Mouse (Mus musculus) forebrain, embryonic 12.5 days (tissue): Measurements from ENCODE around the gene Tulp4. TPM values are rescaled to one million over a fixed set of nuclear protein-coding genes. Genes with fewer than 3 reads are reported as not detected.

Experiments
- ATAC-seq: fragments of 200-750 bp; cut with Nextera tagmentation; 2 replicates; pipeline ENCODE4 v1.8.0; 2017; ENCODE audit warnings: moderate TSS enrichment; ENCODE audit not compliant: low FRiP score
- H3K27ac ChIP-seq: fragments of 300-500 bp; sonication (generic); 2 replicates; pipeline ENCODE4 v1.5.1; 2016; ENCODE audit warnings: mild to moderate bottlenecking
- H3K27me3 ChIP-seq: fragments of 300-500 bp; sonication (generic); 2 replicates; pipeline ENCODE4 v1.6.1; 2016; ENCODE audit warnings: mild to moderate bottlenecking
- H3K36me3 ChIP-seq: fragments of 300-500 bp; sonication (generic); replicated peaks from 2 replicates; pipeline ENCODE4 v1.6.1; 2016; ENCODE audit warnings: mild to moderate bottlenecking
- H3K4me1 ChIP-seq: fragments of 300-500 bp; sonication (generic); 2 replicates; pipeline ENCODE4 v1.6.1; 2016
- H3K4me2 ChIP-seq: fragments of 300-500 bp; sonication (generic); 2 replicates; pipeline ENCODE4 v1.6.1; 2016; ENCODE audit warnings: mild to moderate bottlenecking, moderate library complexity
- H3K4me3 ChIP-seq: fragments of 300-500 bp; sonication (generic); replicated peaks from 2 replicates; pipeline ENCODE4 v1.5.1; 2016; ENCODE audit warnings: mild to moderate bottlenecking
- H3K9ac ChIP-seq: fragments of 300-500 bp; sonication (generic); 2 replicates; pipeline ENCODE4 v1.6.1; 2016; ENCODE audit warnings: mild to moderate bottlenecking
- H3K9me3 ChIP-seq: fragments of 300-500 bp; sonication (generic); 2 replicates; pipeline ENCODE4 v1.6.1; 2016
- WGBS: fragments of 180-500 bp; shearing (Covaris S2); methylation state at CpG from one replicate; pipeline ENCODE4 v1.1.7; 2016; 5-methylcytosine and 5-hydroxymethylcytosine counted together
- polyA plus RNA-seq: library from polyadenylated mRNA; unstranded; fragments of >200 nt; fragmentation: Nextera tagmentation; extraction: Ambion mirVana; gene quantifications from 2 replicates; pipeline ENCODE4 v1.2.1, GENCODE M21; 2016

Gene Tulp4
- 111 and 117 TPM in 2 replicates for polyA plus RNA-seq

GRCm38 (mm10) chr17:6106361-6107014, at the start of gene Tulp4:
Gene Tulp4 (plus strand): TSS chr17:6106437.
- peaks cover 24% of the 10 kb centered on the region for H3K4me1 ChIP-seq
- WGBS, result under 1% methylated on average over 66 of the region's 76 CpGs
- H3K4me2 ChIP-seq, result peak within 1 kb of the TSS; percentile 67

DNA sequence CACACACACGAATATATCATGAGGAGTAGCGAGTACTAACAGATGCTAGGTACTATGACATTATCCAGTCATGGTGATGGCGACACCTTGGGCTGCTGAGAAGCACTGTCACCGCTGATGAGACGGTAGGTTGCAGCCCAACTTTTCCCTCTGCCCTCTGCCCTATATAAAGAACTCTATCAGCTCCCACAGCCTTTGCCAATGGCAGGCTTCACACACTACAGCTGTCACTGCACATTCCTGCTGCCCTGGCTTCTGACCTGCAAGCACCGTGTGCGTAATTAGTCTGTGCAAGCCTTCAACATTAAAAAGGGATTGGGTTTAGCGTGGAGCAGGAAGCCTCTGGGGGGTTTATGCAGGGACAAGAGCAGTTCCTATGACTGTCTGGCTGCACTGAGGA, 43.4 kb upstream of the Tulp4 start:
- Histone ChIP-seq H3K4me2 (no peak overlapping the region), H3K36me3 (peaks cover 38% of the 10 kb centered on the region), H3K9ac (no peak overlapping the region), H3K4me3 (no peak overlapping the region), H3K27me3 (no peaks in the 10 kb centered on the region), H3K27ac (no peak overlapping the region), H3K4me1 (no peaks in the 10 kb centered on the region), H3K9me3 (no peaks in the 10 kb centered on the region)
- no peak for ATAC-seq
- WGBS, result 90% methylated on average over 8 of the region's 8 CpGs

More at GRCm38 (mm10) chr17:6106361-6107014, at the start of gene Tulp4:
- Histone ChIP-seq H3K9me3 (no peaks in the 10 kb centered on the region), H3K9ac (peak within 1 kb of the TSS; percentile 98), H3K27me3 (no peaks in the 10 kb centered on the region), H3K27ac (peak within 1 kb of the TSS; percentile 98), H3K4me3 (peak within 1 kb of the TSS; percentile 73), H3K36me3 (peaks cover 7% of the 10 kb centered on the region; the same call in 1 of the 2 replicates)
- peak; percentile 97 for ATAC-seq

DNA sequence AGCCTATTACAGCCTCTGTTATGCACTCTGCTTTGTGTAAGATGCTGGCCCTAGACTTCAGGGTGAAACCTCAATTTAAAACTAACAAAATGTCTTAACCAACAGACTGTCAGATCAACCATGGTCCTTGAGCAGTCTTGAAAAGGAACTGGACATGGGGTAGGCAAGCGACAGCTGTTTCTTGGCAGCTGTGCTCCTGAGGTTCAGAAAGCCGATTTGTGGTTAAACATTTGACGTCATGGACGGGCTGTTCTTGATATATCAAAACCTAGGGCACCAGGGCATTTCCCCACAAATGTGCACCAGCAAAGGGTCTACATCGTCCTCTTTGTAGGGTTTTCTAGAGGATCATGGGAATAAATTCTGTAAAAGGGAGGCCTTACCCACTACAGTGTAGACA, 42.7 kb upstream of the Tulp4 start:
- Histone ChIP-seq H3K27ac (no peak overlapping the region), H3K4me1 (no peaks in the 10 kb centered on the region), H3K9me3 (no peaks in the 10 kb centered on the region), H3K4me3 (no peak overlapping the region), H3K36me3 (peaks cover 38% of the 10 kb centered on the region), H3K9ac (no peak overlapping the region), H3K27me3 (no peaks in the 10 kb centered on the region), H3K4me2 (no peak overlapping the region)
- WGBS, result 95% methylated on average over 5 of the region's 5 CpGs
- ATAC-seq, result no peak

DNA sequence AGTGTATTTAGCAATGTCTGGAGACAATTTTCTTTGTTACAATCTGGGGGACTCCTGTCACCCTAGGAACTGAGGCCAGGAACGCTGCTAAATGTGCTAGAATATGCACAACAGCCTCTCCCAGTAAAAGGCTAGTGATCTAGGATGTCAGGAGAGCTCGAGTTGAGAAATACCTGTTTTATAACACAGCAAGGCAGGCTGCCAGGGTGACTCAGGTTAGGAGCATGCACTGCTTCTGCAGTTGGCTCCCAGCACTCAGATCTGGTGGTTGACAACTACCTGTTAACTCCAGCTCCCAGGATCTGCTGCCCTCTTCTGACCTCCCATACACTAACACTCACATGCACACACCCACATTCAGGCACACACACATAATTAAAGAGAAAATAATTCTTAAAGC, 40.2 kb upstream of the Tulp4 start:
- Histone ChIP-seq H3K27me3 (no peaks in the 10 kb centered on the region), H3K4me3 (no peak overlapping the region), H3K27ac (no peak overlapping the region), H3K4me2 (no peak overlapping the region), H3K36me3 (peaks cover 50% of the 10 kb centered on the region), H3K9me3 (no peaks in the 10 kb centered on the region), H3K9ac (no peak overlapping the region), H3K4me1 (no peaks in the 10 kb centered on the region)
- no peak for ATAC-seq
- 79% methylated on average over 2 of the region's 2 CpGs for WGBS

- Histone ChIP-seq H3K9me3 (no peaks in the 10 kb centered on the region), H3K4me1 (no peaks in the 10 kb centered on the region), H3K9ac (no peak overlapping the region), H3K27ac (no peak overlapping the region), H3K27me3 (no peaks in the 10 kb centered on the region), H3K4me2 (no peak overlapping the region), H3K36me3 (peaks cover 60% of the 10 kb centered on the region), H3K4me3 (no peak overlapping the region)
- 97% methylated on average over 7 of the region's 7 CpGs for WGBS
- no peak for ATAC-seq
Observed at GRCm38 (mm10) chr17:6067613-6068012, 38.6 kb upstream of the Tulp4 start.

DNA sequence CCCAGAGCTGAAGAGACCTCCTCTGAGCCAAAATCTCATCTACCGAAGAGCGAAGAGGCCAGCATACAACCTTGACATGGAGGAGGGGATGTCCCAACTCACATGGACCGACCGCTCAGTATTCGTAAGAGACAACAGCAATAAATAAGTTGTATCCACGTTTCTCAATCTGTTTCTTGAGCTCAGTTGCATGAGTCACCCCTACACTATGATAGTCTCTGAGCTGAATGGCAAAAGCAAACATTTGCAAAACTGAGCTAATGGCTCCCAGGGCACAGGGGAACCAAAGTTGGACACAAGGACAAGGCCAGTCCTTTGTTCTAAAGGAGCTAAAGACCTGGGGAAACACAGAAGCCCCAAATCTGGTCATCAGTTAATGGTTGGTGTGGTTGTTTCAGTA, 36.4 kb upstream of the Tulp4 start:
- H3K27ac ChIP-seq, result no peak overlapping the region
- ATAC-seq, result no peak
- no peak overlapping the region for H3K4me2 ChIP-seq
- no peaks in the 10 kb centered on the region for H3K4me1 ChIP-seq
- H3K4me3 ChIP-seq, result no peak overlapping the region
- no peaks in the 10 kb centered on the region for H3K27me3 ChIP-seq
- no peaks in the 10 kb centered on the region for H3K9me3 ChIP-seq
- H3K9ac ChIP-seq, result no peak overlapping the region
- H3K36me3 ChIP-seq, result peaks cover 63% of the 10 kb centered on the region
- 92% methylated on average over 6 of the region's 6 CpGs for WGBS

GRCm38 (mm10) chr17:6073405-6073804, 32.8 kb upstream of the Tulp4 start:
- Histone ChIP-seq H3K9me3 (no peaks in the 10 kb centered on the region), H3K27ac (no peak overlapping the region), H3K9ac (no peak overlapping the region), H3K4me2 (no peak overlapping the region), H3K36me3 (peaks cover 44% of the 10 kb centered on the region), H3K27me3 (no peaks in the 10 kb centered on the region), H3K4me1 (peaks cover 5% of the 10 kb centered on the region), H3K4me3 (no peak overlapping the region)
- no peak for ATAC-seq
- 91% methylated on average over 7 of the region's 7 CpGs for WGBS

DNA sequence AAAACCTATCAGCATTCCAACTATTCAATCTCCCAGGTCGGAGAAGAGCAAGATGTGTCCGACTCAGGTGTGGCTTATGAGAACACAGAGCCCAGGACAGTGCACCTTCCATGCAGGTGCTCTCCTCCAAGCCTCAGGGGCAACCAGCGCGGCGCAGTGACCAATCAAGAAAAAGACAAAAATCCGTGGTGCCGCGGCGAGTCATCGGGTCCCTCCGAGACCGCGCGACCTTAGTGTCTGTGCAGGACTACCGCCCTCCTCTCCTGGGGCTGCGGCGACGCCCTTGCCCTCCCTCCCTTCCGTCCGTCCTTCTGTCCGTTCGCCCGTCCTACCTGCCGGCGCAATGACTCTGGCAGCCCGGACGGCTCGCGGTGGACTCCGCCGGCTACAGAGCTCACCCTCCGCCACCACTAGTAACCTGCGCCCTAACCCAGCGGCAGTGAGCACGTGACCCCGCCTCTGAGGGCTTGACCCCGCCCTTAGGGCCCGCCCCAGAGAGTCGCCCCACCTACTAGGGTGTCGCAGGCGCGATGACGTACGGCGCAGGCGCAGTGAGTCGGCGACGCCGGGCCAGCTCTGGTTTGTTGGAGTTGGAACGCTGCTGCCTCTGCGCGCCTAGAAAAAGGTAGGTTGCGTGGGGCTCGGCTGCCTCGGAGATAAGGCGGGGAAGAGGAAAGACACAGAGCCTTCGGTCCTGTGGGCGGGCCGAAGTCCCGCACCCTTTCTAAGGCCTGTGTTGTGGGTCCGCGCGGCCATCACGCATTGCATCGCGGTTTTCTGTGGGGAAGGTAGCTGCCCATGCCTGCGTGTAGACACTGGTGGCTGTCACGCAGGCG, 26.7 kb upstream of the Tulp4 start, which contains the start of the genes Serac1 and Gtf2h5:
Gene Serac1, minus strand, starts transcription at position 455 of the 836 bp plus-strand sequence.
Gene Gtf2h5, plus strand, starts transcription at position 500 of the 836 bp plus-strand sequence.
- H3K36me3 ChIP-seq, result peaks cover 6% of the 10 kb centered on the region
- peak; percentile 96 for ATAC-seq
- H3K4me2 ChIP-seq, result peak within 1 kb of the TSS; percentile 75
- no peaks in the 10 kb centered on the region for H3K27me3 ChIP-seq
- H3K9ac ChIP-seq, result peak within 1 kb of the TSS; percentile 87
- H3K27ac ChIP-seq, result peak within 1 kb of the TSS; percentile 88
- under 1% methylated on average over 69 of the region's 70 CpGs for WGBS
- H3K9me3 ChIP-seq, result no peaks in the 10 kb centered on the region
- H3K4me1 ChIP-seq, result peaks cover 24% of the 10 kb centered on the region
- H3K4me3 ChIP-seq, result peak within 1 kb of the TSS; percentile 81

GRCm38 (mm10) chr17:6083323-6083890, 22.8 kb upstream of the Tulp4 start:
- H3K27ac ChIP-seq, result 0 out of 2 replicates have a peak overlapping the region, but pooled peaks have one; percentile 2
- peaks cover 24% of the 10 kb centered on the region for H3K36me3 ChIP-seq
- peaks cover 18% of the 10 kb centered on the region for H3K4me1 ChIP-seq
- no peaks in the 10 kb centered on the region for H3K27me3 ChIP-seq
- WGBS, result 86% methylated on average over 5 of the region's 5 CpGs
- H3K9me3 ChIP-seq, result no peaks in the 10 kb centered on the region
- H3K9ac ChIP-seq, result no peak overlapping the region
- no peak overlapping the region for H3K4me3 ChIP-seq
- H3K4me2 ChIP-seq, result no peak overlapping the region
- no peak for ATAC-seq

DNA sequence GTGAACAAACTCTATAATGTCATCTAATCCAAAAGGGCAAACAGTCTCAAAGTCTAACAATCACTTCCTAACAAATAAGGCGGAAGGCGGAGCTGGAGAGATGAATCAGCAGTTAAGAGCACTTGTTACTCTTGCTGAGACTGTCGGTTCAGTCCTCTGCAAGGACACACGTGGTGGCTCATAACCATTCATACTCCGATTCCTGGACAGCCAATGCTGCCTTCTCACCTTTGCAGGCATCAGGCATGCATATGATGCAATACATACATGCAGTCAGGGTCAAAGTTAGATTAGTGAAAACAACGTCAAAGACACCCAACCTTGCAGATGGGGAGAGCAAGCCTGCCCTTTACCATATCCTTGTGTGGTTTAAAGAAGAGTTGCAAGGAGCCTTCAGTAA, 14.6 kb upstream of the Tulp4 start:
- no peaks in the 10 kb centered on the region for H3K9me3 ChIP-seq
- 92% methylated on average over 6 of the region's 6 CpGs for whole genome bisulfite sequencing
- H3K9ac ChIP-seq, result no peak overlapping the region
- H3K4me1 ChIP-seq, result no peaks in the 10 kb centered on the region
- H3K36me3 ChIP-seq, result peaks cover 19% of the 10 kb centered on the region
- no peak overlapping the region for H3K27ac ChIP-seq
- no peak overlapping the region for H3K4me3 ChIP-seq
- H3K27me3 ChIP-seq, result no peaks in the 10 kb centered on the region
- no peak for ATAC-seq
- no peak overlapping the region for H3K4me2 ChIP-seq

- H3K4me2 ChIP-seq, result no peak overlapping the region
- no peak for ATAC-seq
- peaks cover 6% of the 10 kb centered on the region; the same call in 1 of the 2 replicates for H3K36me3 ChIP-seq
- no peak overlapping the region for H3K9ac ChIP-seq
- no peaks in the 10 kb centered on the region for H3K4me1 ChIP-seq
- H3K27me3 ChIP-seq, result no peaks in the 10 kb centered on the region
- no peak overlapping the region for H3K4me3 ChIP-seq
- H3K9me3 ChIP-seq, result no peaks in the 10 kb centered on the region
- no peak overlapping the region for H3K27ac ChIP-seq
Observed at GRCm38 (mm10) chr17:6095579-6095978, 10.7 kb upstream of the Tulp4 start.

DNA sequence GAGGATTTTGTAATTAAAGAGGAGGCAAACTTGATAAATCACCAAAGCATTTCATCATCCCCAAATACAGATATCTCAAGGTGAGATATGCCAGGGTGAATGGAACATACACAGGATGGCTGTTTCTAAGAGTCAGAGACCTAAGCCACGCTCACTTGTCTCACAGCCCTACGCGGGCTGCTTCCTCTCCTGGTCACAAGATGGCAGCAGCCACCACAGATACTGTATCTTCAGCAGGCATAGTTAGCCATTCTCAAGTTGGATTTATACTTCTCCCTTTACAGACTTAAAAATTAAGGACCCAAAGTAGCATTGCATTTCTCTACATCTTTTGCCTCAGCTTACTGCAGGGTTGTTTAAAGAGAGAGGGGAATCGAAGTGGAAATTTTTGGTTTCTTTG, 8.4 kb upstream of the Tulp4 start:
- no peaks in the 10 kb centered on the region for H3K27me3 ChIP-seq
- 28% methylated on average over 4 of the region's 4 CpGs for WGBS
- H3K36me3 ChIP-seq, result no peaks in the 10 kb centered on the region
- no peak overlapping the region for H3K27ac ChIP-seq
- H3K9me3 ChIP-seq, result no peaks in the 10 kb centered on the region
- no peak overlapping the region for H3K9ac ChIP-seq
- H3K4me2 ChIP-seq, result no peak overlapping the region
- ATAC-seq, result no peak
- H3K4me3 ChIP-seq, result no peak overlapping the region
- H3K4me1 ChIP-seq, result no peaks in the 10 kb centered on the region
